ENCODE assay signal across 8 mouse cellular contexts in the genomic region with DNA sequence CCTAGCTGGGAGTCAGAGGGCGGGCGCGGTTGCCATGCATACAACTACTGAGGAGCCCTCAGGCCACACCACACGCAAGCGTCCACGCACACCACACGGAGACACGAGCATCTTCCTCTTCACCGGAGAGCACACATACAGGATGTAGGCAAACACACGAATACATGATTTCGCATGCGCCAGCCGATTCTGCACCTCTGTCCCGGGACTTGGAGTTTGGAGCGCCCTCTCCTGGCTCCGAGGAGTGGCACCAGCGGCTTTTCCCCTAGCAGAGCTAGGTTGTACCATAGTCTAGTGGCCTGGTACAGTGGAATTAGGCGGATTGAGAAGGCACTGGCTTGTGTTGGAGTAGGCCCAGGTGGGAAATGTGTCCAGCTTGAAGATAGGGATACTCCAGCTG. TPM values are rescaled to one million over a fixed set of nuclear protein-coding genes. Genes with fewer than 3 reads are reported as not detected.
DNase-seq lines count a peak whose midpoint lies in the region; ATAC-seq and TF ChIP-seq lines count a peak whose summit lies in the region.

No protein-coding gene starts in this region.

- no peak for TF ChIP-seq POLR2A in heart, adult 2 months (IDR thresholded peaks at IDR 0.05; ENCODE audit: insufficient read depth, low read depth, low read length)

- H3K36me3 ChIP-seq in heart, adult 2 months (ENCODE audit: control insufficient read depth, insufficient read depth, low read length): no peaks in the 10 kb centered on the region
- no peaks in the 10 kb centered on the region; the same call in 1 of the 2 replicates for H3K36me3 ChIP-seq in intestine, postnatal 0 days (ENCODE audit: control insufficient read depth, insufficient read depth)
- no peaks in the 10 kb centered on the region for H3K36me3 ChIP-seq in liver, embryonic 12.5 days
- no peaks in the 10 kb centered on the region for H3K36me3 ChIP-seq in stomach, embryonic 16.5 days (ENCODE audit: control insufficient read depth, insufficient read depth, low read length)

- peak overlapping the region; percentile 40 for H3K4me2 ChIP-seq in intestine, postnatal 0 days (replicated peaks; ENCODE audit: low read depth)
- H3K4me2 ChIP-seq in liver, embryonic 12.5 days: peak overlapping the region; percentile 13; the same call in 1 of the 2 replicates
- H3K4me2 ChIP-seq in stomach, embryonic 16.5 days (ENCODE audit: low read depth, low read length): peak overlapping the region; percentile 28

- H3K9ac ChIP-seq in heart, adult 2 months (ENCODE audit: low read depth, low read length): no peak overlapping the region
- H3K9ac ChIP-seq in intestine, postnatal 0 days (ENCODE audit: low read depth, low read length): no peak overlapping the region
- no peak overlapping the region for H3K9ac ChIP-seq in liver, embryonic 12.5 days
- 0 out of 2 replicates have a peak overlapping the region, but pooled peaks have one; percentile 3 for H3K9ac ChIP-seq in stomach, embryonic 16.5 days (ENCODE audit: low read length)

- H3K79me2 ChIP-seq in heart, adult 2 months (replicated peaks; ENCODE audit: control insufficient read depth, insufficient read depth, low read length): no peaks in the 10 kb centered on the region

- 28% methylated on average over 18 of the region's 18 CpGs for WGBS in heart, adult 2 months
- 7% methylated on average over 18 of the region's 18 CpGs for WGBS in intestine, postnatal 0 days
- WGBS in liver, embryonic 12.5 days (ENCODE audit: insufficient replicate concordance): 14% methylated on average over 18 of the region's 18 CpGs
- WGBS in stomach, embryonic 16.5 days: 10% methylated on average over 18 of the region's 18 CpGs

- H3K27me3 ChIP-seq in heart, adult 2 months (ENCODE audit: control insufficient read depth, insufficient read depth, low read length): no peaks in the 10 kb centered on the region
- no peaks in the 10 kb centered on the region for H3K27me3 ChIP-seq in intestine, postnatal 0 days (replicated peaks; ENCODE audit: control insufficient read depth, insufficient read depth, low read length)
- peaks cover 26% of the 10 kb centered on the region; the same call in 1 of the 2 replicates for H3K27me3 ChIP-seq in liver, embryonic 12.5 days (replicated peaks)
- H3K27me3 ChIP-seq in stomach, embryonic 16.5 days (ENCODE audit: control insufficient read depth, insufficient read depth, low read length): no peaks in the 10 kb centered on the region

- no peaks in the 10 kb centered on the region for H3K4me1 ChIP-seq in heart, adult 2 months (ENCODE audit: control insufficient read depth, insufficient read depth, low read length)
- peaks cover 6% of the 10 kb centered on the region; the same call in 1 of the 2 replicates for H3K4me1 ChIP-seq in intestine, postnatal 0 days (replicated peaks; ENCODE audit: control insufficient read depth, insufficient read depth, low read length)
- H3K4me1 ChIP-seq in liver, embryonic 12.5 days: no peaks in the 10 kb centered on the region
- no peaks in the 10 kb centered on the region for H3K4me1 ChIP-seq in stomach, embryonic 16.5 days (ENCODE audit: control insufficient read depth, insufficient read depth, low read length)

- no peak for ATAC-seq in intestine, postnatal 0 days
- no peak for ATAC-seq in liver, embryonic 12.5 days
- ATAC-seq in stomach, embryonic 16.5 days (ENCODE audit: insufficient read depth, low FRiP score): peak; percentile 65

- TF ChIP-seq EP300 in heart, adult 2 months (IDR thresholded peaks at IDR 0.05; ENCODE audit: insufficient read depth, low read depth, low read length): no peak

- intact Hi-C loops in heart, adult 2 months (cut with DNase I): loop anchor here (2.0 kb wide), 1 partner anchor 43 kb away; no protein-coding TSS in a partner anchor

- H3K4me3 ChIP-seq in heart, adult 2 months: no peak overlapping the region
- no peak overlapping the region for H3K4me3 ChIP-seq in intestine, postnatal 0 days (ENCODE audit: low read depth, low read length)
- H3K4me3 ChIP-seq in liver, embryonic 12.5 days: no peak overlapping the region
- H3K4me3 ChIP-seq in stomach, embryonic 16.5 days (replicated peaks; ENCODE audit: low read length): no peak overlapping the region

- DNase-seq in heart, adult 2 months: peak; percentile 44 to 45
- no peak for DNase-seq in heart, adult 11 months
- DNase-seq in cerebellum, postnatal 25 days: peak; percentile 77 to 82
- DNase-seq in gastrocnemius, postnatal 25 days: peak; percentile 45
- peak; percentile 44 to 68 for DNase-seq in natural killer cell, adult 2 months (ENCODE audit: low spot score in 2 of 2)

- no peak overlapping the region for H3K27ac ChIP-seq in heart, adult 2 months
- H3K27ac ChIP-seq in intestine, postnatal 0 days (ENCODE audit: low read depth, low read length): no peak overlapping the region
- H3K27ac ChIP-seq in liver, embryonic 12.5 days: no peak overlapping the region
- H3K27ac ChIP-seq in stomach, embryonic 16.5 days (ENCODE audit: low read length): 0 out of 2 replicates have a peak overlapping the region, but pooled peaks have one; percentile 7

- peak; percentile 67 for TF ChIP-seq CTCF in heart, adult 2 months (IDR thresholded peaks at IDR 0.05)
- peak; percentile 89 for TF ChIP-seq CTCF in intestine, postnatal 0 days (IDR thresholded peaks at IDR 0.05; ENCODE audit: low read depth)

- no peaks in the 10 kb centered on the region for H3K9me3 ChIP-seq in intestine, postnatal 0 days (ENCODE audit: control insufficient read depth)
- no peaks in the 10 kb centered on the region for H3K9me3 ChIP-seq in liver, embryonic 12.5 days (replicated peaks)
- H3K9me3 ChIP-seq in stomach, embryonic 16.5 days (replicated peaks; ENCODE audit: control insufficient read depth, low read length): no peaks in the 10 kb centered on the region

RNA-seq across cellular contexts. Expression of a gene that starts 11.0 kb away (rescaled TPM):
- total RNA-seq in heart, adult 2 months (2021): not detected
- polyA plus RNA-seq in heart, adult 2 months (2012; rRNA removed): not detected in 2 replicates
- not detected for total RNA-seq in gastrocnemius, postnatal 25 days (2021)
- polyA plus RNA-seq in intestine, postnatal 0 days (2015; fragmentation: Nextera tagmentation; extraction: Ambion mirVana): not detected in 2 replicates
- polyA plus RNA-seq in liver, embryonic 12.5 days (2016; fragmentation: Nextera tagmentation; extraction: Ambion mirVana): not detected in 2 replicates
- 1.6 and 2.7 TPM in 2 replicates for polyA plus RNA-seq in stomach, embryonic 16.5 days (2015; fragmentation: Nextera tagmentation; extraction: Ambion mirVana)

RNA-seq across cellular contexts. Expression of a gene that starts 24.6 kb away (rescaled TPM):
- total RNA-seq in heart, adult 2 months (2021): not detected
- 0.23 TPM in 1 of 2 replicates, not detected in the other for polyA plus RNA-seq in heart, adult 2 months (2012; rRNA removed)
- not detected for total RNA-seq in gastrocnemius, postnatal 25 days (2021)
- 31.4 and 36.6 TPM in 2 replicates for polyA plus RNA-seq in intestine, postnatal 0 days (2015; fragmentation: Nextera tagmentation; extraction: Ambion mirVana)
- 0.05 TPM in 1 of 2 replicates, not detected in the other for polyA plus RNA-seq in liver, embryonic 12.5 days (2016; fragmentation: Nextera tagmentation; extraction: Ambion mirVana)
- 0.25 and 0.56 TPM in 2 replicates for polyA plus RNA-seq in stomach, embryonic 16.5 days (2015; fragmentation: Nextera tagmentation; extraction: Ambion mirVana)

RNA-seq across cellular contexts. Expression of a gene that starts 54.1 kb away (rescaled TPM):
- 1 to 10 TPM; 4.6 to 4.9 TPM for total RNA-seq in heart, adult 2 months (2021)
- polyA plus RNA-seq in heart, adult 2 months (2012; rRNA removed): 16.8 and 17.8 TPM in 2 replicates
- 10 to 100 TPM in 1 of 2 experiments, 1 to 10 TPM in 1; 8.4 to 10.5 TPM for total RNA-seq in gastrocnemius, postnatal 25 days (2021)
- polyA plus RNA-seq in intestine, postnatal 0 days (2015; fragmentation: Nextera tagmentation; extraction: Ambion mirVana): 26.9 and 28.4 TPM in 2 replicates
- polyA plus RNA-seq in liver, embryonic 12.5 days (2016; fragmentation: Nextera tagmentation; extraction: Ambion mirVana): 46.5 and 50.4 TPM in 2 replicates
- polyA plus RNA-seq in stomach, embryonic 16.5 days (2015; fragmentation: Nextera tagmentation; extraction: Ambion mirVana): 24.3 and 27.5 TPM in 2 replicates

Comparison
In these comparisons a context has a peak if more than half of its experiments do, and no peak if none do; other contexts are left out.
1. RNA of a gene that starts 24.6 kb away (polyA plus RNA-seq): 31.4 to 36.6 TPM in intestine, postnatal 0 days; 0.25 to 0.56 TPM in stomach, embryonic 16.5 days, 0.23 TPM in heart, adult 2 months and 0.05 TPM in liver, embryonic 12.5 days; every median in the first group is over 10 times any median in the second.
2. Peak in every context shown above with its lines, with median percentiles within 50 percentile points of each other: H3K4me2 ChIP-seq.